Mouse (Mus musculus): ENCODE measurements at regions not wholly inside any gene's neighbourhood (a gene's known extent, or its start where the extent isn't known, plus 50 kb on each side); places are given as distances from the start of the nearest gene placed in this dataset.

- Histone ChIP-seq H3K36me3 (ENCODE audit: insufficient read depth, low read length) (no peaks in the 10 kb centered on the region), H3K9ac (ENCODE audit: low read depth, low read length) (no peak overlapping the region), H3K4me1 (replicated peaks; ENCODE audit: insufficient read depth, low read length) (no peaks in the 10 kb centered on the region), H3K27me3 (ENCODE audit: insufficient read depth, low read length) (no peaks in the 10 kb centered on the region), H3K4me3 (replicated peaks; ENCODE audit: low read depth, low read length) (no peak overlapping the region), H3K27ac (no peak overlapping the region), H3K9me3 (replicated peaks; ENCODE audit: low read length) (no peaks in the 10 kb centered on the region), H3K4me2 (ENCODE audit: low read length) (no peak overlapping the region)
- ATAC-seq (replicated peaks; ENCODE audit: low FRiP score, low read depth) (no peak), DNase-seq (ENCODE audit: low spot score) (no peak)
- WGBS: 56% methylated on average over 10 of the region's 10 CpGs
- TF ChIP-seq CTCF (IDR thresholded peaks at IDR 0.05; ENCODE audit: low read depth): no peak
Observed at GRCm38 (mm10) chr4:135054353-135054752, 66.1 kb upstream of the Runx3 start.

GRCm38 (mm10) chr4:135056371-135056770, 64.1 kb upstream of the Runx3 start:
- H3K9me3 ChIP-seq (replicated peaks; ENCODE audit: low read length): no peaks in the 10 kb centered on the region
- ATAC-seq (replicated peaks; ENCODE audit: low FRiP score, low read depth): no peak
- H3K4me2 ChIP-seq (ENCODE audit: low read length): no peak overlapping the region
- H3K27ac ChIP-seq: no peak overlapping the region
- TF ChIP-seq CTCF (IDR thresholded peaks at IDR 0.05; ENCODE audit: low read depth): no peak
- no peak overlapping the region for H3K4me3 ChIP-seq (replicated peaks; ENCODE audit: low read depth, low read length)
- no peaks in the 10 kb centered on the region for H3K27me3 ChIP-seq (ENCODE audit: insufficient read depth, low read length)
- H3K4me1 ChIP-seq (replicated peaks; ENCODE audit: insufficient read depth, low read length): no peaks in the 10 kb centered on the region
- WGBS: 88% methylated on average over 7 of the region's 7 CpGs
- no peaks in the 10 kb centered on the region for H3K36me3 ChIP-seq (ENCODE audit: insufficient read depth, low read length)
- no peak for DNase-seq (ENCODE audit: low spot score)
- H3K9ac ChIP-seq (ENCODE audit: low read depth, low read length): no peak overlapping the region

GRCm38 (mm10) chr4:135057286-135057685, 63.2 kb upstream of the Runx3 start:
- no peak for TF ChIP-seq CTCF (IDR thresholded peaks at IDR 0.05; ENCODE audit: low read depth)
- Histone ChIP-seq H3K4me3 (replicated peaks; ENCODE audit: low read depth, low read length) (no peak overlapping the region), H3K27ac (no peak overlapping the region), H3K4me2 (ENCODE audit: low read length) (no peak overlapping the region), H3K36me3 (ENCODE audit: insufficient read depth, low read length) (no peaks in the 10 kb centered on the region), H3K9me3 (replicated peaks; ENCODE audit: low read length) (no peaks in the 10 kb centered on the region), H3K27me3 (ENCODE audit: insufficient read depth, low read length) (no peaks in the 10 kb centered on the region), H3K4me1 (replicated peaks; ENCODE audit: insufficient read depth, low read length) (no peaks in the 10 kb centered on the region), H3K9ac (ENCODE audit: low read depth, low read length) (no peak overlapping the region)
- ATAC-seq (replicated peaks; ENCODE audit: low FRiP score, low read depth) (no peak), DNase-seq (ENCODE audit: low spot score) (no peak)
- 67% methylated on average over 11 of the region's 11 CpGs for WGBS

- H3K27ac ChIP-seq: no peak overlapping the region
- H3K27me3 ChIP-seq (ENCODE audit: insufficient read depth, low read length): no peaks in the 10 kb centered on the region
- ATAC-seq (replicated peaks; ENCODE audit: low FRiP score, low read depth) (no peak), DNase-seq (ENCODE audit: low spot score) (no peak)
- H3K4me2 ChIP-seq (ENCODE audit: low read length): no peak overlapping the region
- H3K36me3 ChIP-seq (ENCODE audit: insufficient read depth, low read length): no peaks in the 10 kb centered on the region
- H3K4me3 ChIP-seq (replicated peaks; ENCODE audit: low read depth, low read length): no peak overlapping the region
- H3K4me1 ChIP-seq (replicated peaks; ENCODE audit: insufficient read depth, low read length): no peaks in the 10 kb centered on the region
- H3K9ac ChIP-seq (ENCODE audit: low read depth, low read length): no peak overlapping the region
- TF ChIP-seq CTCF (IDR thresholded peaks at IDR 0.05; ENCODE audit: low read depth): no peak
- H3K9me3 ChIP-seq (replicated peaks; ENCODE audit: low read length): no peaks in the 10 kb centered on the region
- 76% methylated on average over 4 of the region's 4 CpGs for WGBS
Observed at GRCm38 (mm10) chr4:135058895-135059294, 61.6 kb upstream of the Runx3 start.

GRCm38 (mm10) chr4:135061030-135061743, 59.3 kb upstream of the Runx3 start:
- no peaks in the 10 kb centered on the region for H3K9me3 ChIP-seq (replicated peaks; ENCODE audit: low read length)
- ATAC-seq (replicated peaks; ENCODE audit: low FRiP score, low read depth): no peak
- no peak overlapping the region for H3K9ac ChIP-seq (ENCODE audit: low read depth, low read length)
- WGBS: 46% methylated on average over 4 of the region's 4 CpGs
- H3K4me2 ChIP-seq (ENCODE audit: low read length): no peak overlapping the region
- no peaks in the 10 kb centered on the region for H3K4me1 ChIP-seq (replicated peaks; ENCODE audit: insufficient read depth, low read length)
- H3K36me3 ChIP-seq (ENCODE audit: insufficient read depth, low read length): no peaks in the 10 kb centered on the region
- H3K4me3 ChIP-seq (replicated peaks; ENCODE audit: low read depth, low read length): no peak overlapping the region
- H3K27ac ChIP-seq: no peak overlapping the region
- no peak for TF ChIP-seq CTCF (IDR thresholded peaks at IDR 0.05; ENCODE audit: low read depth)
- no peak for DNase-seq (ENCODE audit: low spot score)
- H3K27me3 ChIP-seq (ENCODE audit: insufficient read depth, low read length): no peaks in the 10 kb centered on the region

- no peak overlapping the region for H3K4me3 ChIP-seq (replicated peaks; ENCODE audit: low read depth, low read length)
- no peaks in the 10 kb centered on the region for H3K9me3 ChIP-seq (replicated peaks; ENCODE audit: low read length)
- no peaks in the 10 kb centered on the region for H3K27me3 ChIP-seq (ENCODE audit: insufficient read depth, low read length)
- H3K36me3 ChIP-seq (ENCODE audit: insufficient read depth, low read length): no peaks in the 10 kb centered on the region
- DNase-seq (ENCODE audit: low spot score): peak; percentile 90
- ATAC-seq (replicated peaks; ENCODE audit: low FRiP score, low read depth): 0 out of 2 replicates have a peak, but pooled peaks have one; percentile 62
- H3K9ac ChIP-seq (ENCODE audit: low read depth, low read length): no peak overlapping the region
- 5% methylated on average over 19 of the region's 19 CpGs for WGBS
- no peaks in the 10 kb centered on the region for H3K4me1 ChIP-seq (replicated peaks; ENCODE audit: insufficient read depth, low read length)
- H3K27ac ChIP-seq: no peak overlapping the region
- H3K4me2 ChIP-seq (ENCODE audit: low read length): peak overlapping the region; percentile 45; the same call in 1 of the 2 replicates
- TF ChIP-seq CTCF (IDR thresholded peaks at IDR 0.05; ENCODE audit: low read depth): peak; percentile 75
Observed at GRCm38 (mm10) chr4:135066766-135067479, 53.5 kb upstream of the Runx3 start.
